Mouse (Mus musculus) heart, adult 2 months (tissue): ENCODE data around the gene Bdp1. TPM values are rescaled to one million over a fixed set of nuclear protein-coding genes. Genes with fewer than 3 reads are reported as not detected.

Source experiments
- DNase-seq, 2 experiments: peaks; one replicate each; pipeline ENCODE4 v3.0.0; 2021
- H3K27ac ChIP-seq: fragments of 200-600 bp; 2 replicates; pipeline ENCODE4 v1.8.1; 2022
- H3K27me3 ChIP-seq: fragments of 200-500 bp; 2 replicates; pipeline ENCODE4 v1.6.1; 2012; ENCODE audit warnings: mild to moderate bottlenecking, low read length, inconsistent platforms, mixed read lengths; ENCODE audit not compliant: control insufficient read depth, insufficient read depth
- H3K36me3 ChIP-seq: fragments of 200-500 bp; 2 replicates; pipeline ENCODE4 v1.6.1; 2012; ENCODE audit warnings: low read length, inconsistent platforms; ENCODE audit not compliant: control insufficient read depth, insufficient read depth
- H3K4me1 ChIP-seq: fragments of 200-500 bp; 2 replicates; pipeline ENCODE4 v1.6.1; 2011; ENCODE audit warnings: low read length; ENCODE audit not compliant: control insufficient read depth, insufficient read depth
- H3K4me3 ChIP-seq: fragments of 200-600 bp; 2 replicates; pipeline ENCODE4 v1.8.1; 2022
- H3K79me2 ChIP-seq: fragments of 200-500 bp; replicated peaks from 2 replicates; pipeline ENCODE4 v1.6.1; 2012; ENCODE audit warnings: mild to moderate bottlenecking, inconsistent platforms, low read length, moderate library complexity, mixed read lengths; ENCODE audit not compliant: control insufficient read depth, insufficient read depth
- H3K9ac ChIP-seq: fragments of 200-500 bp; 2 replicates; pipeline ENCODE4 v1.6.1; 2012; ENCODE audit warnings: low read depth, mild to moderate bottlenecking, control low read depth, inconsistent platforms, low read length, mixed read lengths
- CTCF ChIP-seq: fragments of 200-600 bp; IDR thresholded peaks from 2 replicates; pipeline ENCODE4 v1.8.1; 2022; ENCODE audit warnings: antibody characterized with exemption, mild to moderate bottlenecking, moderate library complexity
- EP300 ChIP-seq: fragments of 200-500 bp; IDR thresholded peaks from 2 replicates; pipeline ENCODE4 v1.6.1; 2011; ENCODE audit warnings: low read depth, low read length, control low read depth; ENCODE audit not compliant: insufficient read depth
- POLR2A ChIP-seq: fragments of 200-500 bp; IDR thresholded peaks from 2 replicates; pipeline ENCODE4 v1.6.1; 2011; ENCODE audit warnings: mild to moderate bottlenecking, low read depth, low read length, control low read depth; ENCODE audit not compliant: insufficient read depth
- WGBS: fragments of 180-500 bp; shearing (Covaris S2); methylation state at CpG from one replicate; pipeline ENCODE4 v1.1.7; 2018; 5-methylcytosine and 5-hydroxymethylcytosine counted together
- intact Hi-C: fragments of 180-260 bp; cut with DNase I; formaldehyde crosslinking; loops from one replicate; pipeline ENCODE4 v1.15.1; 2025
- polyA plus RNA-seq: library from polyadenylated mRNA; depleted of rRNA; stranded (reverse); fragments of >200 nt; gene quantifications from 2 replicates; pipeline ENCODE4 v1.2.3, GENCODE M21; 2012; rRNA removed
- total RNA-seq, 2 experiments: library from RNA; stranded (reverse); gene quantifications; 2 replicates each; pipeline ENCODE4 v1.2.3; 2021

Bdp1 gene
- total and polyA plus RNA-seq, 3 experiments: 1.4 to 27.1 (median 25.6) TPM

DNA sequence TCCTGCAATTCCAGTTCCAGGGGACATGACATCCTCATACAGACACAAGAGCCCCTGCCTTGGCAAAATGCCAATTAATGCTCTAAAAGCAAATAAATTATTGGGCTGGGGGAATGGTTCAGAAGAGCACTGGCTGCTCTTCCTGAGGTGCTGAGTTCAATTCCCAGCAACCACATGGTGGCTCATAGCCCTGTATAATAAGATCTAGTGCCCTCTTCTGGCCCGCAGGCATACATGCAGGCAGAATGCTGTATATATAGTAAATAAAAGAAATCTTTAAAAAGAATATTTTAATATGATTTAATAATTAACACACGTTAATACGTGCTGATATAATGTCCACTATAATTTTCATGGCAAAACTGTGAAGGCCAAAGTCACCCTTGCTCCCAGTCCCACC is 105.8 kb downstream of the Bdp1 start:
- intact Hi-C loops: no loop called here
- TF ChIP-seq CTCF: peak; percentile 43
- TF ChIP-seq EP300: no peak

DNA sequence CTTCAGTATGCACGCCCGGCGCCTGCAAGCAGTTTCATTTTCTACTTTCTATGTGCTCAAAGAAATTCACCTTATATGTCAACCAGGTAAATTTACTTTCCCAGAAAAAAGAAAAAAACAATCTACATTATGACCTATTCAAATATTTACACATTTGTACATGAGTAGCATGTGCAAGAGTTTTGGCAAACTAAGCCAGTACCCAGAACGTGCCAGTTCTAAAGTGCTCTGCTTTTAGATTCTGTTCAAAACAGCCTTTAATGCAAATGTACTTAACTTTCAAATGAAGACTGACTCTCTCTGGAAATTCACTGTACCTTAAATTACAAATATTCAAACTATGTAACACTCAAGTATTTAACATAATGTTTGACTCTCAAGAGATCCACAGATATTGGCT is 114.3 kb downstream of the Bdp1 start:
- Histone ChIP-seq H3K27me3 (no peaks in the 10 kb centered on the region), H3K4me3 (no peak overlapping the region), H3K36me3 (no peaks in the 10 kb centered on the region), H3K27ac (no peak overlapping the region), H3K4me1 (no peaks in the 10 kb centered on the region), H3K9ac (no peak overlapping the region), H3K79me2 (no peaks in the 10 kb centered on the region)
- DNase-seq: no peak
- 96% methylated on average over 4 of the region's 4 CpGs for WGBS
- TF ChIP-seq EP300 (no peak), CTCF (no peak)
- intact Hi-C loops: no loop called here

More for the DNA sequence above, 105.8 kb downstream of the Bdp1 start:
- H3K27ac ChIP-seq: no peak overlapping the region
- H3K36me3 ChIP-seq: no peaks in the 10 kb centered on the region
- H3K79me2 ChIP-seq: no peaks in the 10 kb centered on the region
- no peak overlapping the region for H3K4me3 ChIP-seq
- H3K9ac ChIP-seq: no peak overlapping the region
- WGBS: 86% methylated on average over 3 of the region's 3 CpGs
- no peak for DNase-seq
- no peaks in the 10 kb centered on the region for H3K27me3 ChIP-seq
- no peaks in the 10 kb centered on the region for H3K4me1 ChIP-seq

DNA sequence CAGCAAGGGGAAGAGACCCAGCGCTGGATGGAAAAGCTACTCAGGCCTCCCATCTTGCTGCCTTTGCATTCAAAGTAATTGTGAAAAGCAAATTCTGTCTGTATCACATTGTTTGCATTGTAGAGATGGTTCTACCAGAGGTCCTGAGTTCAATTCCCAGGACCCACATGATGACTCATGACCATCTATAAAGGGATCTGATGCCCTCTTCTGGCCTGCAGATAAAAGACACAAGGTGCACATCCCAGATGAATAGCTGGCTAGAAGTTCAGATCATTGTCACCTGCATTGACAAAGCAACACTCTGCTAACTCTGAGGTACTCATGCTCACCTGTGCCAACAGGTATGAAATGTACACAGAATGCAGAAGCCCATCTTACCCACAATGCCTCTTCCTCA is 120.5 kb downstream of the Bdp1 start:
- TF ChIP-seq CTCF (peak; percentile 37), POLR2A (no peak)
- Histone ChIP-seq H3K79me2 (no peaks in the 10 kb centered on the region), H3K9ac (no peak overlapping the region), H3K36me3 (no peaks in the 10 kb centered on the region), H3K27me3 (no peaks in the 10 kb centered on the region), H3K27ac (no peak overlapping the region), H3K4me1 (no peaks in the 10 kb centered on the region), H3K4me3 (no peak overlapping the region)
- intact Hi-C loops: no loop called here
- DNase-seq: no peak
- WGBS: 91% methylated on average over 1 of the region's 1 CpGs

DNA sequence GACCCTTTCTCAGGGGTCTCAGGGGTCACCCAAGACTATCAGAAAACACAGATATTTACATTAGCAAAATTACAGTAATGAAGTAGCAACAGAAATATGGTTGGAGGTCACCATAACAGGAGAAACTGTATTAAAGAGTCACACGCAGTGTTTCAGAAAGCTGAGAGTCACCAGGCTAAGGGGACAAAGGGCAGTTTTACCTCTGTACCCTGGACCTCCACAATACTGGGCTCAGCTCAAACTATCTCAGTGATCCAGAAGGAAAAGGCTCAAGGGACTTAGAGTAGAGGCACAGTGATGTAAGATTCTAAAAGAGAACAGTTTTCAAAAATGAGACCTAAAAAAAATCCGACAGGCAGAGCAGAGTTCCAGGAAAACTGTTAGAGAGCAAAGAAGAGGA is 124.5 kb downstream of the Bdp1 start:
- Histone ChIP-seq H3K4me1 (no peaks in the 10 kb centered on the region), H3K9ac (no peak overlapping the region), H3K27me3 (no peaks in the 10 kb centered on the region), H3K27ac (no peak overlapping the region), H3K36me3 (no peaks in the 10 kb centered on the region; the same call in none of the 2 replicates), H3K79me2 (no peaks in the 10 kb centered on the region), H3K4me3 (no peak overlapping the region)
- WGBS: 57% methylated on average over 2 of the region's 2 CpGs
- no peak for DNase-seq
- intact Hi-C loops: no loop called here
- no peak for TF ChIP-seq CTCF
- TF ChIP-seq POLR2A: no peak
- TF ChIP-seq EP300: no peak

DNA sequence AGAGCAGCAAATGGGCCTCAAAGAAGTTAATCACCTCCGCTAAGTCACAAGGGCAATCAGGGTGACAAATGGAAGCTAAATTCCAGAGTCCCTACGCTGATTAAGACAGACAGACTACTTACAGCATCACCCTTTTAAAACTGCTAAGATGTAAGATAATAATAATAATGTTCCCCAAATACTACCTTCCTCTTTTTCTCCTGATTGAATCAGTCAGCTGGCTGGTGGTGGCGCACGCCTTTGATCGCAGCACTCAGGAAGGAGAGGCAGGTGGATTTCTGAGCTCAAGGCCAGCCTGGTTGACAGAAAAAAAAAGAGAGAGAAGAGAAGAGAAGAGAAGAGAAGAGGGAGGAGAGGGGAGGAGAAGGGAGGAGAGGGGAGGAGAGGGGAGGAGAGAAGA is 133.8 kb downstream of the Bdp1 start:
- TF ChIP-seq CTCF (no peak), EP300 (no peak), POLR2A (no peak)
- 91% methylated on average over 5 of the region's 5 CpGs for WGBS
- Histone ChIP-seq H3K79me2 (no peaks in the 10 kb centered on the region), H3K27ac (no peak overlapping the region), H3K27me3 (no peaks in the 10 kb centered on the region), H3K4me3 (no peak overlapping the region), H3K9ac (no peak overlapping the region), H3K4me1 (no peaks in the 10 kb centered on the region), H3K36me3 (no peaks in the 10 kb centered on the region; the same call in 1 of the 2 replicates)
- intact Hi-C loops: no loop called here
- no peak for DNase-seq

Other genes with a start within 250 kb of the Bdp1 start
- under 1 TPM; 0.26 to 0.41 TPM for gene Cartpt, start 203.0 kb downstream of the Bdp1 start, total RNA-seq
- gene Cartpt, start 203.0 kb downstream of the Bdp1 start, polyA plus RNA-seq: 0.25 and 0.79 TPM in 2 replicates
- gene Mccc2, start 88.4 kb downstream of the Bdp1 start, total RNA-seq: 10 to 100 TPM; 77.9 to 95.3 TPM
- 32.6 and 45.9 TPM in 2 replicates for gene Mccc2, start 88.4 kb downstream of the Bdp1 start, polyA plus RNA-seq
- gene Serf1, start 3.9 kb upstream of the Bdp1 start, total RNA-seq: 1 to 10 TPM; 3.3 to 8.1 TPM
- 1.3 and 2.9 TPM in 2 replicates for gene Serf1, start 3.9 kb upstream of the Bdp1 start, polyA plus RNA-seq
- 10 to 100 TPM; 13.3 to 16.1 TPM for gene Smn1, start 20.8 kb upstream of the Bdp1 start, total RNA-seq
- gene Smn1, start 20.8 kb upstream of the Bdp1 start, polyA plus RNA-seq: 6.9 and 13.4 TPM in 2 replicates
- gene Naip2, start 98.0 kb upstream of the Bdp1 start, total RNA-seq: under 1 TPM; 0.57 TPM
- 0.53 and 0.59 TPM in 2 replicates for gene Naip2, start 98.0 kb upstream of the Bdp1 start, polyA plus RNA-seq
- gene Naip5, start 142.3 kb upstream of the Bdp1 start, total RNA-seq: under 1 TPM; 0.18 to 0.34 TPM
- 0.50 and 0.72 TPM in 2 replicates for gene Naip5, start 142.3 kb upstream of the Bdp1 start, polyA plus RNA-seq
- under 1 TPM; 0.08 to 0.36 TPM for gene Naip6, start 213.6 kb upstream of the Bdp1 start, total RNA-seq
- 0.49 and 0.67 TPM in 2 replicates for gene Naip6, start 213.6 kb upstream of the Bdp1 start, polyA plus RNA-seq